Mouse (Mus musculus) left cerebral cortex, postnatal 4 days (tissue): ENCODE data around the gene Gm39115. TPM values are rescaled to one million over a fixed set of nuclear protein-coding genes. Genes with fewer than 3 reads are reported as not detected.
"Not testable (repeated sequence)": the region's sequence is repeated elsewhere in the genome, so short reads cannot be mapped to it uniquely, and the experiment has no call there.

Experiments used
- DNase-seq: peaks from one replicate; pipeline ENCODE4 v3.0.0-alpha.2; 2022
- intact Hi-C: fragments of 180-260 bp; cut with DNase I; formaldehyde crosslinking; loops from one replicate; pipeline ENCODE4 v1.15.1; 2025
- total RNA-seq, 2 experiments: library from RNA; stranded (reverse); gene quantifications; 2 replicates each; pipeline ENCODE4 v1.2.3; 2021

Gm39115 gene
- total RNA-seq, result not detected

DNA sequence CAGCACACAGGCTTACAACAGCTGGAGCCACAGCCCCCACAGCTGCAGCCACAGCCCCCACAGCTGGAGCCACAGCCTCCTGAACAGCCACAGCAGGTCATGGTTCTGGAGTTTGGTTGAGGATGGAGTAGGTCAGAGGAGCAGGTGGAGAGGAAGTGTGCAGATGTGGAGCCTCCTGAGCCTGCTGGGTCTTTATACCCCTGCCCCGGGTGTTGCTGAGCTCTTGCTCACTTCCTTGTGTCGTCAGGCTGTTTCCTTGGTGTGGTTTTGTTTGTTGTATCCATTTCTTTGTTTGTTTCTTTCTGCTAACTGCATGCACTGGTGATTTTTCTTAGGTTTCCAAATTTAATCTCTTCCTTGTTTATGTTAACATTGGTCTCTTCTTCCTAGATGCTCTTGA, at the start of gene Gm39115:
Gm39115 (minus strand) TSS at position 101 of the 400 bp plus-strand sequence.
- DNase-seq, intact Hi-C loops: not testable (repeated sequence)

DNA sequence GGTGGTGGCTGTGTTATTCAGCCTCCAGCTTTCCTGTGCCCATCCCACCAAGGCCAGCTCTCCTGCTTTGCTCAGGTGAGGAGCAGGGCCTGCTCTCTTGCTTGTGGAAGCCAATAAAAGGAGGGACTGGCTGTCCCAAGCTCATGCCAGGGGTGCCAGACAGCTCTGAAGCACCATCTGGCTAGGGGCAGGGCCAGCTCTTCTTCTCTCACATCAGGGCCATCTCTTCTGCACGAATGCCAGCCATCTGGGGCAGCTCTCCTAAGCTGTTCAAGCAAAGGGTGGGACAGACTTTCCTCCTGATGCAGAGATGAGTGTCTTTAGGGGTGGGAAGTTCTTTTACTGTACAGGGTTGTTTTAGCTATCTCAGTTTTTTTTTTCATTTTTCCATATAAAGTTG, 45.2 kb upstream of the Gm39115 start:
- intact Hi-C loops, result no loop called here
- DNase-seq, result peak; percentile 78

DNA sequence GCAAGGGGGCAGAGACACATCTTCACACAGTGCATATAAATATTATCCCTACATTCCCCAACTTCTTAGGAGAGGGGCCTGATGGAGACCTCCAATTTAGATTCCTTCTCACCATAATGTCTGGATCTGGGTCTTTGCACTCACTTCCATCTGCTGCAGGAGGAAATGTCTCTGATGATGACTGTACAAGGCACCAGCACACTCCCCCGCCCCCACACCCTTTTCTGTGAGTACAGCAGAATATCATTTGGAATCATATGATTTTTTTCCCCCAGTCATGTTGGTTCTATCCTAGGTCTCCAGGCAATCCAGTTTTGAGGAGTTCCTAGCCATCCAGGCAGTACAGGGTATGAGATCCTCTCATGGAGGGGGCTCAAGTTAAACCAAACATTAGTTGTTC, 42.9 kb upstream of the Gm39115 start:
- intact Hi-C loops, result no loop called here
- DNase-seq, result no peak

DNA sequence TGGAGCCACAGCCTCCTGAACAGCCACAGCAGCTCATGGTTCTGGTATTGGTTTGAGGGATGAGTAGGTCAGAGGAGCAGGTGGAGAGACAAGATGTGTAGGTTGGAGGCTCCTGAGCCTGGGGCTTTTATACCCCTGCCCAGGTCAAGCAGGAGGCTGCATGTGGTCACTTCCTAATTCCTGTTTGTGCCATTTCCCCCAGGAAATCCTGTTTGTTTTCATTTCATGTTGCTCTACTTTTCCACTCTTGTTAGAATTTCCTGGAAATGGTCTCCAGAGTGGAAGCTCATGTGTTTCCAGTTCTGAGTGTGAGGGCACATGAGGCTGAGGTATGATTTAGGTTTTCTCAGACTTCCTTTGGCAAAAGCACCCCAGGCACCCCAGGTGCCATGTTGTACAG, 40.1 kb upstream of the Gm39115 start, which contains the start of gene Krtap5-2:
Krtap5-2 (minus strand) TSS at position 101 of the 400 bp plus-strand sequence.
- intact Hi-C loops, DNase-seq: not testable (repeated sequence)

DNA sequence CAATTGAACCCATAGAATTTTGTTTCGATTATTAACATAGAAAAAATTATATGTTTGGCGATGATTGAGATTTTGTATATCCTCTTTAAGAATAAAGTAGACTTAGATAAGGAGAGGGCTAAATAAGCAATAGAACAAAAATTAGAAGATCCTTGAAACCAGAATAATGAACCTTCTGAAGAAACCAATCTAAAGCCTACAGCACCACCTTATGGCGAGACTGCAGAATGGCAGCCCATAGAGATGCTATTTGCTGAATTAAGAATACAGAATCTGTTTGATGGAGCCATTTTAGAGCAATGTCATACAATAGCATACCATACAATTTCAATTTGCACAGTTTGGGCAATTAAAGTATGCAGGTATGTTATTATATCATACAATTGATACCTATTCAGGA, 34.0 kb upstream of the Gm39115 start:
- DNase-seq, result no peak
- intact Hi-C loops, result no loop called here

DNA sequence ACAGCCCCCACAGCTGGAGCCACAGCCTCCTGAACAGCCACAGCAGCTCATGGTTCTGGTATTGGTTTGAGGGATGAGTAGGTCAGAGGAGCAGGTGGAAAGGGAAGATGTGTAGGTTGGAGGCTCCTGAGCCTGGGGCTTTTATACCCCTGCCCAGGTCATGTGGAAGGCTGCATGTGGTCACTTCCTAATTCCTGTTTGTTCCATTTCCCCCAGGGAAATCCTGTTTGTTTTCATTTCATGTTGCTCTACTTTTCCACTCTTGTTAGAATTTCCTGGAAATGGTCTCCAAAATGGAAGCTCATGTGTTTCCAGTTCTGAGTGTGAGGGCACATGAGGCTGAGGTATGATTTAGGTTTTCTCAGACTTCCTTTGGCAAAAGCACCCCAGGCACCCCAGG, 29.8 kb upstream of the Gm39115 start, which contains the start of gene Gm4553:
Gm4553 (minus strand) TSS at position 101 of the 400 bp plus-strand sequence.
- DNase-seq, intact Hi-C loops: not testable (repeated sequence)

DNA sequence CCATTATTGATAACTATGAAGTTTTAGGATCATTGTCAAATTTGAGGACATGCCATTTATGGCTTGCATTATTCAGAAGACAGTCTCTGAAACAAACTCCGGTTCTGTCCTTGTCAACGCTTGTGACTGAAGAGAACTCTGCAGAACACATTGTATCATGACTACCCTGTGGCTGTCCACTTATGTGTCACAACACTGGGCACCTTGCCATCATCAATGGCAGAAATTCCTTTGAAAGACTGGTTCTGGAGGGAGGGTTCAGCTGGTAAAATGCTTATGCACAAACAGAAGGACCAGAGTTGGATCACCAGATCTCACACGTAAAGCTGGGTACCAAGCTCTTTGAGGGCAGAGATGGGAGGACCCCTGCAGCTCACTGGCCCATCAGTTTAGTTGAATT, 23.5 kb upstream of the Gm39115 start:
- no peak for DNase-seq
- intact Hi-C loops, result no loop called here

DNA sequence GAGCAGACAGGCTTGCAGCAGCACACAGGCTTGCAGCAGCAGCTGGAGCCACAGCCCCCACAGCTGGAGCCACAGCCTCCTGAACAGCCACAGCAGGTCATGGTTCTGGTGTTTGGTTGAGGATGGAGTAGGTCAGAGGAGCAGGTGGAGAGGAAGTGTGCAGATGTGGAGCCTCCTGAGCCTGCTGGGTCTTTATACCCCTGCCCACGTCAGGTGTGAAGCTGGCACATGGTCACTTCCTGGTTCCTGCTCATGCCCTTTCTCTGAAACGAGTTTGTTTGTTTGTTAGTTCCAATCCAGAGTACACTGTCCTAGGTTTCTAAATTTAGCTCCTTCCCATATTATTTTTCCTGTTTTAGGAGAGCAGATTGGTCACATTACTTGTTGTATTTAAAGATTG, 21.2 kb upstream of the Gm39115 start, which contains the start of gene Gm29735:
Gm29735 (minus strand) TSS at position 101 of the 400 bp plus-strand sequence.
- intact Hi-C loops, DNase-seq: not testable (repeated sequence)

DNA sequence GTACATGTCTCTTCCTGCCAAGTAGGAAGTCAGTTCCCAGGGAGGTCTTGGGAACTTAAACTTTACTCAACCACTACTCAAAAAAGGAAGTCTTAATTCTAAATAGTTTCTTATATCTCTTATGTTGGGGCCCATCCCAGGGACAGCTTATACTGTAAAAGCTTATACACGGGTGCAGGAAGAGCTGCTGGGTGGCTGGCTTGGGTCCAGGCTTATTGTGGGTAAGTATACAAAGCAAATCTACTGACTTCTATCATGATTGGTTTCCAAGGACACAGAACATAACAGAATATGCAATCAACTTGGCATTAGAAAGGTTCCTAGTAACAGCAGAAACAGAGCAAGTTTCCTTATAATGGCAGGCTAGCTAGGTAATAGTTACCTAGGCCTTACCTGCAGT, 19.5 kb upstream of the Gm39115 start:
- intact Hi-C loops, result no loop called here
- DNase-seq, result no peak

DNA sequence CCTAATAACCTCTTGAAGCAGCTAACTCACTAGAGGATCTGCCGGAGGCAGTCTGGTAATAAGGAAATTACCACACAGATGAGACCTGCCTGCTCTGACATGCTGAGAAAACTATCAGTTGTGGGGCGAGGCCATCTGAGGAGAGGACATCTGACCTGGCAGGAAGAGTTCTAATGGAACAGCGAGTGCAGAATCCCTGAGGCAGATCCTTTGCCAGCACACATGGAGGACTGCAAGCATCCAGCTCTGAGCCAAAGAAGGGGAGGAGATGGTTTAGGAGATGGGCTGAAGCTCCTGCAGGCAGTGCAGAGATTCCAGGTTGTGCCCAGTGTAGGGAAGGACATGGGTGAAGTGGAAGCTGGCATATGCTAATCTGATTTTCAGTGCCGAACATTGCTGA, 16.4 kb upstream of the Gm39115 start:
- intact Hi-C loops, result no loop called here
- DNase-seq, result no peak

DNA sequence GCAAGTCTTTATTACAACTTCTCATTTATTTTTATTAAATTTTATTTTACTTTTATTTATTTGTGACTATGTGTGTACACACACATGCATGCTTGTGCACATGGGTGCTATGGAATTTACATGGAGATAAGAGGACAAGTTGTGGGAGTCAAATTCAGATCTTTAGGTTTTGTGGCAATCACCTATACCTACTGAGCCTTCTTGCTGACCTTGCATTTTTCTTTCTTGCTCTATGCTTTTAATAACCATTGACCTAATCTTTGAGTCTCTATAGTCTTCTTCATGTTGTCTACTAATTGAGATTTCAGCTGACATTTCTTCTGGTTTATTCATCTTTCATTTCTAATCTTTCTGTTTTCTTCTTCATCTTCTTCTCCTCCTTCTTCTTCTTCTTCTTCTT, 12.8 kb upstream of the Gm39115 start:
- DNase-seq, result no peak
- intact Hi-C loops, result loop anchor here (10.0 kb wide), 1 partner anchor 96 kb away; the partner anchor contains the start of gene Gm40460

DNA sequence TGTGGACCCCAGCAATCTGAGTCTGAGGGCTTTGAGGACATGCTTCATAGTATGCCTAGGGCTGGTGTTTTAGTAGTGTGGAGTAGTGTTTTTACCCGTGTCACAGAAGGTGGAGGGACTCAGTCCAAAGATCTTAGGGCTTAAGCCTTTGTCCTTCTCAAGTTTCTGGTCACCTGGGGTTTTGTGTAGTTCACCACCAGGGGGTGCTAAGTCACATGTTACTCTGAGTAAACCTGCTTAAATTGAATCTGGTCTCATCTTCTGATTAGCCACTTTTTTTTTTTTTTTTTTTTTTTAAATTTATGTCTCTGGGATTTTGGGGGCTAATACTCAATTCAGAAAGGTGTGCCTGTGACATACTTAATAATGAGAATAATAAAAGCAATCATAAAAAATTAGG, 10.2 kb upstream of the Gm39115 start:
- peak; percentile 56 for DNase-seq
- intact Hi-C loops, result loop anchor here (10.0 kb wide), 1 partner anchor 99 kb away; the partner anchor contains the start of gene Gm40460

DNA sequence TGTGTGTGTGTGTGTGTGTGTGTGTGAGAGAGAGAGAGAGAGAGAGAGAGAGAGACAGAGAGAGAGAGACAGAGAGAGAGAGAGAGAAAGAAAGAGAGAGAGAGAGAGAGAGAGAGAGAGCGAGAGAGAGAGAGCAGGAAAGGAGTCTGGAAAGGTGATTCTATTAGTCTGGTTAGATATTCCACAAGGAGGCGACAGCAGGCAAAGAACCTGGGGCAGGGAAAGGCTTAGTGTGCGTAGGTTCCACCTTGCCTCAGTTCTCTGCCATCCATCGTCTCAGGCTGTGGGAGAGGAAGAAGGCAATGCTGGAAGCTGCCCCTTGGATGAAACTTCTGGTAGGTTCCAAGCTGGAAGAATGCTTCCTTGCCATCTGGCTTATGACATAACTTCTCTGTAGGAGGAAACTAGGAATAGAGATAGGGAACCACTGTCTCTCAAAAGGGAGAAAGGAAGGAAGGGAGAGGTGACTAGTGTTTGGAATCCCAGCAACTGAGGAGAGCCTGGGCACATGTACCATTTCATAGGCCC, 9.6 kb upstream of the Gm39115 start:
- intact Hi-C loops, result loop anchor here (10.0 kb wide), 1 partner anchor 99 kb away; the partner anchor contains the start of gene Gm40460

DNA sequence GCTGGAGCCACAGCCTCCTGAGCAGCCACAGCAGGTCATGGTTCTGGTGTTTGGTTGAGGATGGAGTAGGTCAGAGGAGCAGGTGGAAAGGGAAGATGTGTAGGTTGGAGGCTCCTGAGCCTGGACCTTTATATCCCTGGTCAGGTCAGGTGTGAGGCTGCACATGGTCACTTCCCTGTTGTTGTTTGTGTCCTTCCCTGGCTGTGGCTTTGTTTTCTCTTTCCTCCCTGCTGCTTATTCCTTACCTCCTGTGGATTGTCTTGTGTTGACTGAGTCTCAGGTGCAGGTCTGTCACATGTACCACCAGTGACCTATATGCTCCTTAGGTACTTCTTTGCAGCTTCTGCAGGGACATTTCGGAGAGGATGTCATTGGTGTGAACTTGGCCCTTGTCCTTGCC, 8.7 kb upstream of the Gm39115 start, which contains the start of gene Gm45337:
Gm45337 (minus strand) TSS at position 101 of the 400 bp plus-strand sequence.
- intact Hi-C loops, result loop anchor here (10.0 kb wide), 1 partner anchor 100 kb away; the partner anchor contains the start of gene Gm40460
- no peak for DNase-seq

More for the DNA sequence above, 9.6 kb upstream of the Gm39115 start:
- DNase-seq, result no peak

DNA sequence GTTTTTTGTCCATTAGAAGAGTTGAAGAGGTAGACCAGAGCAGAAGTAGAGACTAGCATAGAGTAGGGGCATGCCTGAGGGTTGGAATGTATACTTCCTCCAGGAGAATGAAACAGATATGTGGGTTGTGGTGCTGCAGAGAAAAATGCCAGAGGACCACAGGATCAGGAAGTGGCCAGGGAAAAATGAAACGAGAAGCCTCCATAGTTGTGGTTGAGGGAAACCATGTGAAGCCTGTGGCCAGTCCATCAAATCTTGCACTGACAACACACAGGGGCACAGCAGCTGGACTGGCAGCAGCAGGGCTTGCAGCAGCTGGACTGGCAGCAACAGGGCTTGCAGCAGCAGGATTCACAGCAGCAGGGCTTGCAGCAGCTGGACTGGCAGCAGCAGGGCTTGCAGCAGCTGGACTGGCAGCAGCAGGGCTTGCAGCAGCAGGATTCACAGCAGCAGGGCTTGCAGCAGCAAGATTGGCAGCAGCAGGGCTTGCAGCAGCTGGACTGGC, 7.7 kb upstream of the Gm39115 start:
- DNase-seq, result not testable (repeated sequence)
- intact Hi-C loops, result loop anchor here (10.0 kb wide), 1 partner anchor 101 kb away; the partner anchor contains the start of gene Gm40460

DNA sequence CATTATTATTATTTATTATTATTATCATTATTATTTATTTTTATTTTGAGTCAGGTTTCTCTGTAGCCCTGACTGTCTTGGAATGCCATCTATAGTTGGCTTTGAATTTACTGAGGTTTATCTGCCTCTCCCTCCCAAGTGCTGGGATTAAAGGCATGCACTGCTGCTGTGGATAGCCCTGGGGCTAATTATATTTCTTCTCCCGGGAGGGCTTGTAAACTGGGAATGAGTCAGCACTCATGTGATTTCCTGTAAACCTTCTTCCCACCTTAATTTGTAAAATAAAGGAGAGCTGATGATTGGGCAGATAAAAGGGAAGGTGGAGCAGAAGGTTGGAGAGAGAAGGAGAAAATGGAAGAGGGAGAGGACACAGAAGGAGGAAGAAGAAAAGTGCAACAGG, 4.9 kb upstream of the Gm39115 start:
- DNase-seq, result no peak
- intact Hi-C loops, result loop anchor here (10.0 kb wide), 1 partner anchor 104 kb away; the partner anchor contains the start of gene Gm40460

DNA sequence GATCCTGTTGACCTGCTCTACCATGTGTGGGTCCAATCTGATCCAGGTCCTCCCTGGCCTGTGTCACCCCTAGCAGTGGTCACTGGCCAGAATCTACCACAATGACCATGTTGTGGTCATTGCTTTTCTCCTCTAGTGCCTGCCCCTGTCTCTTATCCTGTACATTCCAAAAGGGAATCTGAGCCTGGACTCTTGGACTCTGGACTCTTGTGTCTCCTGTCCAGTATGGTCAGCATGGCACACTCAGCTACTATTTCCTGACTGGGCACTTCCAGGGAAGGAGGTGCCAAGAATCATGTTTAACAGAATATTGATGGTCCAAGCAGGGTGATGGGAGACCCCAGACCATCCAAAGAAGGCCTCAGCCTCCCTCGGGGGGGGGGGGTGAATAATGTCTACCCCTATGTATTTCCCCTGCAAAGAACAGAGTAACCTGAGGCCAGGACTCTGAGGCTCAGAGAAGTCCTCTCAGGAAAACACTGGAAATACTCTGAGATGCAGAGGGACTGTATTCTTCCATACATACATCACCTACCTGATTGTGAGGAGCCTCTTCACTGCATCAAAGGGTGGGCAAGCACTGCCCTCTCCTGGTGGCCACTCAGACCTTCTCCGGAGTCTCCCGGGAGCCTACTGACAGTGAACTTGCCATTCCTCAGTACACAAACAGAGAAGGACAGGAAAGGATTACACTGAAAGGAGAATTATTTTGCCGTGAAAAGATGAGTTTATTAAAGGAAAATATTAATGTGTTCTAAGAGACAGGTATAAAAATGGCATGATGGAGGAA, 1.4 kb downstream of the Gm39115 start:
- intact Hi-C loops, result no loop called here
- peak; percentile 22 for DNase-seq

DNA sequence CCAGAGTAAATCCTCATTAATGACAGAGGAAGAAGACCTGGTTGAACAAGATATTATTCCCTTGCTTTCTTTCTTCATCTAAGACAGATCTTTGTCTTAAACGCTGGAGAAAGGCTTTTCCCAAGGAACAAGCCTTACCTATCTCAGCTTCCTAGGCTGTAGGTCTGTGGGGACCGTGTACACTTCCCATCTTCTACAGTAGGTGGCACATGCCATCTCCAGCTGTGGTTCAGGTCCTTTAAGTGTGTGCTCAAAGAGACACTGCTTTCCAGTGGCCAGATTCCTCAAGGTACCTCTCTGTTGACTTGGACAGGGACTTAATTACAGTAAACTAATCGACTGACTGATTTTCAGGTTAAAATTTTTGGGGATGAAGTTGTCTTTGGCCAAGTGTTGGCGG, 7.0 kb downstream of the Gm39115 start:
- intact Hi-C loops, result no loop called here
- DNase-seq, result no peak

DNA sequence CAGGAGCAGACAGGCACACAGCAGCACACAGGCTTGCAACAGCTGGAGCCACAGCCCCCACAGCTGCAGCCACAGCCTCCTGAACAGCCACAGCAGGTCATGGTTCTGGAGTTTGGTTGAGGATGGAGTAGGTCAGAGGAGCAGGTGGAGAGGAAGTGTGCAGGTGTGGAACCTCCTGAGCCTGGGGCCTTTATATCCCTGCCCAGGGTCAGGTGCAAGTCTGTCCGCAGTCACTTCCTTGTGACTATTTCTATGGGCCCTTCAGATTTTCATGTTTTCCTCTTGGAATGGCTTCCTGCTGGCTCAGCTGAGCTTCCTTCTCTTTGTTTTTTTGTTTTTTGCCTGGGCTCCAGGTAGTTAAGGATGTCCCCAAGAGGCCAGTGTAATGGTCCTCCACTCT, 15.2 kb downstream of the Gm39115 start, which contains the start of gene Gm45618:
Gm45618 (minus strand) TSS at position 101 of the 400 bp plus-strand sequence.
- DNase-seq, intact Hi-C loops: not testable (repeated sequence)

DNA sequence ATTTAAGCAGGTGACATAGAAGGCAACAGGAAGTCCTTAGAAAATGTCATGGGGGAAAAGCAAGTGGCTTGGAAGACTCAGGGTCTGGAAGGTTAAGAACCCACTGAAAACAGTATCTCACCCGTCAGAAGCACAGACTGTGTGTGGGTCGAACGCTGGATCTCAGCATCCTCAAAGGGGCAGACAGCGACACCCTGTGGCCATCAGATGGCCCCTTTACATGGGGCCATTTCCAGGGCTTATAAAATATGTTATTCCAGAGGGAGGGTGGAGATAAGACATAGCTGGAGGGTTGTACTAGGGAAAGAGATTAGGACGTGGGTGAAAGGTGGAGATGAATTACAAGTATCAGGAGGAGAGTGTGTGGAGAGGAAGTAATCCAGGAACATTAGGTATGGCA, 16.2 kb downstream of the Gm39115 start:
- peak; percentile 26 for DNase-seq
- intact Hi-C loops, result no loop called here

DNA sequence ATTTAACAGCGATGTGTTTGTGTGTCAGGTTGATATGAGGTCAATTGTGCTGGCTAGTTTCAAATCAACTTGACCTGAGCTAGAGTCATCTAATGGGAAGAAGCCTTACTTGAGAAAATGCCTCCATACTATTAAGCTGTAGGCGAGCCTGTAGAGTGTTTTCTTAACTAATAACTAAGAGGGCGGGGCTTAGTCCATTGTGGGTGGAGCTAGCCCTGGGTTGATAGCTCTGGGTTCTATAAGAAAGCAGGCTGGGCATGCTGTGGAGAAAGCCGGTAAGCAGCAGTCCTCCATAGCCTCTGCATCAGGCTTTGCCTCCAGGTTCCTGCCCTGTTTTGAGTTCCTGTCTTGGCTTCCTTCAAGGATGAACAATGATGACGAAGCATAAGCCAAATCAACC, 31.1 kb downstream of the Gm39115 start:
- DNase-seq, result no peak
- intact Hi-C loops, result no loop called here
